Mouse (Mus musculus) MEL (cell line): Measurements from ENCODE around the gene Olfr611.
"Not testable (repeated sequence)": the region's sequence is repeated elsewhere in the genome, so short reads cannot be mapped to it uniquely, and the experiment has no call there.

Source experiments
- CTCF ChIP-seq, 3 experiments: IDR thresholded peaks in 2 of 3; conservative IDR thresholded peaks in 1 of 3; 2 replicates each; pipeline ENCODE4 v1.5.1; 2011 to 2012; ENCODE audit warnings: low read length in 3 of 3, low read depth in 2 of 3, mild to moderate bottlenecking in 2 of 3, improper control_type of control experiment in 1 of 3, inconsistent platforms in 1 of 3, mixed read lengths in 1 of 3, moderate library complexity in 1 of 3; ENCODE audit not compliant: control insufficient read depth in 1 of 3, insufficient read depth in 1 of 3, poor library complexity in 1 of 3, severe bottlenecking in 1 of 3
- ELF1 ChIP-seq: IDR thresholded peaks from 2 replicates; pipeline ENCODE4 v1.6.1; 2014; ENCODE audit warnings: low read depth, mild to moderate bottlenecking, inconsistent platforms, low read length, improper control_type of control experiment, moderate library complexity
- JUND ChIP-seq: IDR thresholded peaks from 2 replicates; pipeline ENCODE4 v1.6.1; 2011; ENCODE audit warnings: low read depth, mild to moderate bottlenecking, improper control_type of control experiment, low read length
- MAX ChIP-seq: IDR thresholded peaks from 2 replicates; pipeline ENCODE4 v1.6.1; 2011; ENCODE audit warnings: low read length, improper control_type of control experiment
- MYC ChIP-seq: IDR thresholded peaks from 2 replicates; pipeline ENCODE4 v1.6.1; 2011; ENCODE audit warnings: low read depth, mild to moderate bottlenecking, low read length, improper control_type of control experiment, moderate library complexity
- POLR2A ChIP-seq, 2 experiments: IDR thresholded peaks; 2 replicates each; pipeline ENCODE4 v1.6.1; 2011 to 2012; ENCODE audit warnings: low read length in 2 of 2, mild to moderate bottlenecking in 2 of 2, control low read depth in 1 of 2, improper control_type of control experiment in 1 of 2, low read depth in 1 of 2, moderate library complexity in 1 of 2; ENCODE audit not compliant: control insufficient read depth in 1 of 2, insufficient read depth in 1 of 2, poor library complexity in 1 of 2
- RCOR1 ChIP-seq: IDR thresholded peaks from 2 replicates; pipeline ENCODE4 v1.6.1; 2012; ENCODE audit warnings: low read depth, mild to moderate bottlenecking, inconsistent platforms, low read length, improper control_type of control experiment
- TCF12 ChIP-seq: IDR thresholded peaks from 2 replicates; pipeline ENCODE4 v1.6.1; 2014; ENCODE audit warnings: low read depth, mild to moderate bottlenecking, inconsistent platforms, low read length, improper control_type of control experiment, moderate library complexity
- ZC3H11A ChIP-seq: IDR thresholded peaks from 2 replicates; pipeline ENCODE4 v1.6.1; 2012; ENCODE audit warnings: low read depth, mild to moderate bottlenecking, inconsistent platforms, low read length, improper control_type of control experiment

DNA sequence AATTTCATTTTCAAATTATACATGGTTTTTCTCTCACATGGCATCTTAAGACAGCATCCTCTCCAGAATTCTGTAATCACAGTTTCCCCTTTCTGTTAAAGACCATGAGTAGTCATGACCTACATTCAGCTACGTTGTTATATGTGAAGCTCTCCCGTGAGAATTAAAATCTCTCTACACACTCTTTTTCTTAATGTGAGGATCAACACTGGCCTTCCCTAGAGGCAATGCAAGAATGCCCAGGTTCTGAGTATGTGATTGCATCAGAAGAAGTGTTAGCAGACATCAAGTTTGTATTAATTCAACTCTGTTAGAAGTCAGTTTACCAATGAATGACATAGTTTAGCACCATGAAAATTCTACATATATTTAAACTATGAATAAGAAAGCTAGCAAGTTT is 22.0 kb upstream of the Olfr611 start, which contains the start of gene Olfr612:
- TF ChIP-seq JUND; CTCF (IDR thresholded peaks at IDR 0.05 in 2 of 3, conservative IDR thresholded peaks at IDR 0.05 in 1 of 3; ENCODE audit: control insufficient read depth in 1 of 3, insufficient read depth in 1 of 3, low read depth in 2 of 3, low read length in 3 of 3, poor library complexity in 1 of 3, severe bottlenecking in 1 of 3); RCOR1; ZC3H11A; POLR2A (IDR thresholded peaks at IDR 0.05; ENCODE audit: control insufficient read depth in 1 of 2, insufficient read depth in 1 of 2, low read depth in 1 of 2, low read length in 2 of 2, poor library complexity in 1 of 2); TCF12; MYC; ELF1; MAX: not testable (repeated sequence)
